Mouse (Mus musculus) heart, adult 18-20 months (tissue): ENCODE results near the gene Etv6. TPM values are rescaled to one million over a fixed set of nuclear protein-coding genes. Genes with fewer than 3 reads are reported as not detected.

Source experiments
- DNase-seq, 2 experiments: peaks; one replicate each; pipeline ENCODE4 v3.0.0; 2021 to 2022; ENCODE audit warnings: mixed read lengths in 1 of 2
- total RNA-seq, 2 experiments: library from RNA; stranded (reverse); gene quantifications; 2 replicates each; pipeline ENCODE4 v1.2.3; 2021

The Etv6 gene
- total RNA-seq, 2 experiments from 2014 or later = 11.3 to 12.1 TPM

DNA sequence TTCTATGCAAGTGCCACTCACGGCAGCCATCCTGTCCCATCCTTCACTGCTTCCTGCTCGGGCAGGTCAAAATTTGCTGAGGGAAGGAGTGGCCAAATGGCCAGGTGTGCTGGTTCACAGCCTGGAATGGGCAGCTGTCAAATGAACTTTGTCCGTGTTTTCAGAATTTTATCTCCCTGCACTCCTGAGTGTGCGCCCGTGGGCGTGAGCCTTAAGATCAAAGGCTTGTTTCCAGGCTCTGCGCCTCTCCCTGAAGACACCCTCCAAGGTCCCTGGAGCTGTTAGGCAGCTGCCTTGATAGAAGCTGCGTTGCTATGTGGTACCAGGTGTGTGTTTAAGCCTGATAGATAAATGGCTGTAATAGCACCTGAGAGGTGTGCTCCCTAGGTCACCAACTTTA lies 76.1 kb downstream of the Etv6 start:
- DNase-seq = no peak

DNA sequence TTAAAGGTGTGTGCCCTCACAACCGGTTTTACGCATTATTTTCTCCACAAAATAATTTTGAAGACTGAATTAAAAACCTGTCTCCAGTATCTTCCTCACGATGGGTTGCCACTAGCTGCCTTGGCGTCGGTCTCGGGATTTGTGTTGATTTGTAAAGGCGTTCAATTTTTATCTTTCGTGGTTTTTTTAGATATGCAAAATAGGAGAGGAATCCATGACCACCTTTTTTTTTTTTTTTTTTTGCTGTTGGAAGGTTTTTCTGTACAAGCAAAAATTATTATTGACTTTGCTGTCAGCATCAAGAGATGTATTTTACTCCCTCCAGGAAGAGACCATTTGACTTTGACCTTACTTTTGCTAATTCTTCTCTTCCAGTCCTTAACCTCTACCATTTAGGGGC lies 77.3 kb downstream of the Etv6 start:
- no peak for DNase-seq

DNA sequence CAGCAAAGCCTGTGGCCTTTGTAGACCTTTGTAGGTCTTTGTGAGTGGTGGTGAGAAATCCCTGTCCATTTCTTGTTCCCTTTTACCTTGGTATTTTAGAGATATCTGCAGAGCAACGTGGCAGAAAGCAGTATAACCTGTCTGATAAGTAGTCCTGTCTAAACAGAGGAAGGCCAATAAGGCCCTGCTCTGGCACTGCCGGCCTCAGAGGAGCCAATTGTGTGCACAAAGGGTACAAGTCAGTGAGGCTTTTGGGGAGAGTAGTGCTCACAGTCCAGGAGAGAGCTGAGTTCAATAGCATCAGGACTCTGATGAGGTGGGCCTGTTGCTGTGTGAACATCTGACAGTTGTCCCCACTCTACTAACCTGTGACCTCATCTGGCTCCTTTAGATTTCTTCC lies 77.7 kb downstream of the Etv6 start:
- DNase-seq = no peak

DNA sequence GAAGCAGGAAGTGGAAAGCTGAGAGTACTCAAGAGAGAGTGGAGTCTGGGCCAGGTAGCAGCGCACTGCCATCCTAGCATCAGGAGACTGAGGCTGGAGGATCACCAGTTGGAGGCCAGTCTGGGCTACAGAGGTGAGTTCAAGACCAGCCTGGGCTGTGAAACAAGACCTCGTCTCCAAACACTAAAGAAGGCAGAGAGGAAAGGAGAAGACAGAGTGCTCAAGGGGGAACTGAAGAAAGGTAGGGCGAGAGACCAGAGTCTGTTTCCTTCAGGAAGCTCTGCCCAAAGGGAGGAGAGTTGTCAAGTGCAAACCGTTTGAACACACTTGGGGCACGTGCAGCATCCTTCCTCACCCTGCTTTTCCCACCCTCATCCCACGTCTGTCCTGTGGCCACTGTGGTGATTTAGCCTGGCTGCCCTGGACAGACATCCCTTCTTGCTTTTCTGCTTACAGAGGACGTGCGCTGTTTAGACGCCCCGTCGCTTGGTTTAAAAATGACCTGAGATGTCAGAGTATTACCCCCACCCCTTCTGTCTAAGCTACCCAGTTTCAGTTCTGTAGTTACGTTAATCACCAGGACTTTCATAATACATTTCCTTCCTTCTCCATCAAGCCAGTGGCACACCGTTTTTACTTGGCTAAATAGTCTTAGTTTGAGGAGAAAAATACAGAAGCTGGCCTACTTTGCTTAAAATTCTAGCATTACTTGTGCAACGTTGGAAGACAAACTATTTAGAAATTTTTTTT lies 79.9 kb downstream of the Etv6 start:
- DNase-seq = no peak

DNA sequence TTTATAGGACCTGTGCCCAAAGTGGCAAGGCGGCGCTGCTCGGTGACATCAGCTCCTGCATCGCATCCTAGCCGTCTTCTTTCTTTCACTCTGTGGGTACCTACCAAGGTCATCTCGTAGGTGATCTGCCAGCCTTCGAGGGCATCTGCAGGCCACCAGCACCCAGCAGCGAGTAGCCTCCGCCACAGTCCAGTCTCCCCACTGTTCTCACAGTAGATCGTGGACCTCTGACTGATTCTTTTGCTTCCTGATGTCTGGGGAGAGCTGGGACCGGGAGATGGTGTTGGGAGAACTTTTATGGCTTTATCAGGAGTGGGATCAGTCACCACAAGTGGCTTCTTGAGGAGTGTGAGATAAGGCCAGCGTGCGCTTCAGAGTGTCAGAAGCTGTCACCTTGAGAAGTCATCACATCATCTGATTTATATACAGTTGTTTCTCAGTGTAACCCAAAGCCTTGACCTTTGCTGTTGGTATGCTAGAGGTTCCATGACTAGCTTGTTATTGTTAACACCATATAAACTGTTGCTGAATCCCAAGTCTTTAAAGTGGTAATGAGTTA lies 82.0 kb downstream of the Etv6 start:
- DNase-seq = no peak

DNA sequence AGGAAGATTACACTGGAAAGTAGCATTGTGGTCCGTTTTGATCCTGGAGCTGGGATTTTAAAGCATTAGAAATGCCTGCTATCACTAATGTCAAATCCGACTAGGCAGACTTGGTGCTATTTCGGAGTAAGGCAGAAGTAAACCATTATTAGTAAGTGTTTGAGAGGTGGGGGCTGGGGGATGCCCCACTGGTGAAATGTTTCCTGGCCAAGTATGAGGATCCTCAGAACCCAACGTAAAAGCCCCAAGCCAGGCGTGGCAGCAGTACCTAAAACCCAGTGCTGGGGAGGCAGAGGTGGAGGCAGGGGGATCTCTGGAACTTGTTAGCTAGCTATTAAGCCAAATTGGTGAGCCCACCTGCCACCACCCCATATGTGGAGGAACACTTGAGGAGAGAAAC lies 83.0 kb downstream of the Etv6 start:
- no peak for DNase-seq

DNA sequence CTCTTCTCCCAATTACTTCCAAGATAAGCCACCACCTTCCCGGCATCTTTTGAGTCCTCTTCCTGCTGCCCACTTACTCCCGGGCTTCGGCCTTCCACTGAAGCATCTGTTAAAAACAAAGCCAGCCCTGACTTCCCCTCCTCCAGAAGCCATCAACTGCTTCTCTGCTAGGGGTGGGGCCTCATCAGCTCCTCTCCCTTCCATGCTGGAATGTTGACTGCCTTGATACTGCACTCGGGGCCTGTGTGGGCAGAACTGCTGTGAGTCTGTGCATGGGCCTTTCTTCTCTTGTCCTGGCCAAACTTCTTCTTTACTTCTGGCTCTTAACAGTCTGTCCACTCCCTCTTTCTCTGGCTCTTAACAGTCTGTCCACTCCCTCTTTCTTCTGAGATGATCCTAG lies 83.6 kb downstream of the Etv6 start:
- peak; percentile 33 to 37 for DNase-seq

DNA sequence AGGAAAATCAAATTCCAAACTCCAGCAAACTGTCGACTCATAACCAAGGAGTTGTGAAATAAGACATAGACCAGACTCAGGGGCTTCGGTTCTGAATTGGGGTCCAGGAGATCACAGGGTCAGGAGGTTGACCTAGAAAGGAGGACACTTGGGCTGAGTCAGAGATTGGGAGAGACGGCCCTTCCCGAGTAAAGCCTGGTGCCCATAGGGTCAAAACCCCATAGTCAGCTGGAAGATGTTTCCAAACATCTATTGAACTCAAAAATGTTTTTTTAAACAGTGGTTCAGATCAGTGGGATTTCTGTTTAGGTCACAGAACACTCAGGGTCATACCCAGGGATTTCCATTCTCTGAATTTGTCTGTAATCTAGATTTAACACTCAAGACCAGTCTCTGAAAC lies 84.7 kb downstream of the Etv6 start:
- DNase-seq = no peak

DNA sequence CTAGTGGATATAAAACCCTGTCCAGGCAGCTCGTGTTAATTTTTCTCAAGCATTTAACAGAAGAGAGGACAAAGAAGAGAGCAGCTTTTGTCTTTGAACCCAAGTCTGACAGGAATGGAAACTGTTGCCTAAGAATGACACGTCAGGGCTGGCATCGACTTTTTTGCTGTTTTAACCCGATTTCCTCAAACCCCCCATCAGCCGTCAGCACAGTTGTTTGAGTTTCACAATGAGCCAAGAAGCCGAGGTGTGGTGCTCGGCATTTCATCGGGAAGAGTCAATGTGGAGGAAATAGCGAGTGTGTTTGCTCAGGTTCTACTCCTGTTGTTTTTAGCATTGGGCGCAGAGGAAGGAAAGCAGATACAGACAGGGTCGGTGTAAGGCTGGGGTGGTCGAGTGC lies 85.2 kb downstream of the Etv6 start:
- DNase-seq = peak; percentile 70 to 72

DNA sequence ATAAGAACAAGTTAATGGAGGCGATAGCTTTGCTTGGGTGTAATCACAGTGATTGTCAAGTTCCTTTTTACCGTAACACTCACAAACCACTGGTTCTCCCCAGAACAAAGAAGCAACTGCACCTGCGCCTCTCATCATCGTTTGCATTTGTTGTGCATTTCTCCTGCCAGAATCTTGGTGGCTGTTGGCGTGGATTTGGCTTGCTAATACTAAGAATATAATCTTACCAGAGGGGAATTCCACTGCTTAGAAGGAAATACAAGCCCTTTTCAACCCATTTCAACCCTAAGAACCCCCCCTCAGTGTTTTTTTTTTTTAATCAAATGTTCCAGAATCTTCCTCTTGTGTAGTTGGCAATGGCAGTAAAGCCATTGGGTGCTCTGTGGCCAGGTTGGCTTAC lies 87.4 kb downstream of the Etv6 start:
- no peak for DNase-seq

DNA sequence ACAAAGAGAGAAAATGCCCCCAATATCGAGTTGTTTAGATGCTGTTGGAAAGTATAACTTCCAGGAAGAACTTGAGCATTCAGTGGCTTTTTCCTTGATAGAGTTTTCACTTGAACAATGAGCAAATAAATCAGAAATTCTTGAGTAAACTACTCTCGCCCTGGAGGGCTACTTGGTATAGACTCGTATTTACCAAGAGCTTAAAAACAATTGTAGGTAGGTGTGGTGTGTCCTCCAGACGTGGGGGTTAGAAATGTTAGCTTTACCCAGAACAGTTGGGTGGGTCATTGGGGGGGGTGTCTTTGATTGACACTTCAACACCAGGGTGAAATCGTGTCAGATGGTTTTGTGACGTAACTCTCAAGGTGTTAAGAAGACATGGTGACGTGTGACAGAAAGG lies 88.0 kb downstream of the Etv6 start:
- DNase-seq = no peak

DNA sequence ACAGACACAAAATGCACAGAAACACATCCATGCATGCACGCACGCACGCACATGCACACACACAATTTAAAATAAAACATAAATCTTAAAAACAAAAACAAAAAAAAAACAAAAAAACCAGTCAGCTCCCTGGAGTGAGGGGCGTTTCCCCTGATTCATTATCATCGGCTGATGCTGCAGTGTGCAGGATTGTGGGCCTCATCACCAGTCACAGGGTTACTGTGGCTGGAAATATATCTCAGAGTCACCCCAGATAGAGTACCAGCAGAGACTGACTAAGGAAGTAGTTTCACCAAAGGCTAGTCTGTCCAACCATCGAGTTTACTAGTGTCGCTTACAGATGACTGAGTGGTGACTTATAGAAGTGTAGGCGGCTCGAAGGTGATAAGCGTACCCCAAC lies 88.8 kb downstream of the Etv6 start:
- no peak for DNase-seq

DNA sequence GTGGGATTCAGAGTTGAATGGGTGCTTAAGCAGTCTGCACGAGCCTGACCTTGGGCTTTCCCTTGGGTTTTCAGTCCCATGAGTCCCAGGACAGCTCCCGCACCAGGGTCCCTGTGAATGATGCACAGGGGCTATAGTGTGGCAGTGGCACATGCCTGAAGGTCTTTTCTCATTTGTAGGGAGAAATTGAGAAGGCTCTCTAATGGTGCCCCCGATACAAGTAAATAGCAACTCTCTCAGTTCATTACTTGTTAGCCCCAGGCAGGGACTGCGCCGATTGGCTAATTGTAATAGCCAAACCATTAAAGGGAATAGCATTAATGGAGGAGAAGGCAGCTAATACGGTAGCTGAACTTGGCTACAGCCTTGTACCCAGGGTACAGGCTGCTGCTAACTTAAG lies 92.5 kb downstream of the Etv6 start:
- no peak for DNase-seq

DNA sequence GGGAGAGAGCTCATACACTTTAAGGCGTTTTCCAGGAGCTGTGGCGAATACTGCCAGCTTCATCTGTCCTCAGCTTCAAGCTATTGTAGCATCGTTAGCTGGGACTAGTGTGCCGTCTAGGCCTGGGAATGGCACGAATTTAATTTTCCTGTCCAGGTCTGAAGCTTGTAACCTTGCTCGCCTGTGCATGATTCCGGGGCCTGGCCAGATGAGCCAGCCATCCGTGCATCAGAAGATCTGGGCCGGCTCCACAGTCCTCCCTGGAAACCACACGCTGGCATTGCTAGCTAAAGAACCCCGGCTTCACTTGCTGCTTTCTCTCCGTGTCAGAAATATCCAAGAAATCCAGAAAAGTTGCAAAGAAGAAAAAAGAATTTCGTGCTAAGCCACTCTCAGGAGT lies 93.1 kb downstream of the Etv6 start:
- DNase-seq = no peak

DNA sequence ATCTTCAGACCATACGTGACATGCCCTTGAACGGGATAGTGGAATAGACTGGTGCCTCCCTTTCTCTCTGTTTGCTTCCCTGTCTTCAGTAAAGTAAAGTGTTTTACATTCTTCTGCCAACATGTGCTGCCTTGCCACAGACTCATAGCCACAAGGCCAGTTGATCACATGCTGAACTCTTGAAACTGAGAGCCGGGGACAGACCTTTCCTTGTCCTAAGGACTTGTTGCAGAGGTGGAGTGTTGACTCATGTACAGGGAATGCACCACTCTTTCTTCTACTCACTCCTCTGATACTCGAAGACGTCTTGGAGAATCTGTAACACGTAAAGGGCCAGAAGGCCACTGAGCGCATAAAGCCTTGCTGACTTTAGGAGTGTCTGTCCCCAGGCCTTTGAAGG lies 94.3 kb downstream of the Etv6 start:
- no peak for DNase-seq

DNA sequence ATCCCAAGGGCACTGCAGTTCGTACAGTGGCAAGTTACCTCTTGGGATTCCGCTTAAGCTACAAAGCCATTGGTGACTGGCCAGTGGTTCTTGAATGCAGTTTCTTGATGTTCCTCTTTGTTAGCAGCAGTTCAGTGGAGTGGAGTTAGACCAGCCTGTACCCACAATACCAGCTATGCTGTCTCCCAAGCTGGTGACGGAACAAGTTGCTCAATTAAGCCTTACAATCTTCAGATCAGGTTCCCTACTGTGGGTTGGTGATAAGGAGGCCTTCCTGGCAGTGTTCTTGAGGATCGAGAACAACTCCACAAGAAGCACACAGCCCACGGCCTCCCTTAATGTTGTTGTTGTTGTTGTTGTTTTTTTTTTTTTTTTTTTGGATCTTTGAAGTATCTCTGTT lies 95.3 kb downstream of the Etv6 start:
- DNase-seq = no peak

DNA sequence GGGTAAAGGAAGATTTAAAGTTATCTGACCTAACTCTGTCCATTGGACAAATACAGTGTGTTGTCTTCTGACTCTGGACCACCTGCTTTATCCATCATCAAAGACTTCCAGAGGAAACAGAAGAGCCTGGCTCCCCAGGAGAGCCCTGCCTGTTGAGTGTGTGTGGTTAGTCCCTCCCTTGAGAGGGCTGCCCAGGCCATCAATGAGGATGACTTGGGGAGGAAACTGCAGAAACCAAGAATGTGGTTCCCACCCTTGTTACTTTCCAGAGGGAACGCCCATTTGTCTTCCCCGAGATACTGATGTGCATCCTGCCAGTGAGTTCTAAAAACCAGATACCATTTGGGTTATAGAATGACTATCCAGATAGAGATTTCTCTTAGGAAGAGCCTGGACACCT lies 96.1 kb downstream of the Etv6 start:
- DNase-seq = peak in 1 of 2 experiments; percentile 51

DNA sequence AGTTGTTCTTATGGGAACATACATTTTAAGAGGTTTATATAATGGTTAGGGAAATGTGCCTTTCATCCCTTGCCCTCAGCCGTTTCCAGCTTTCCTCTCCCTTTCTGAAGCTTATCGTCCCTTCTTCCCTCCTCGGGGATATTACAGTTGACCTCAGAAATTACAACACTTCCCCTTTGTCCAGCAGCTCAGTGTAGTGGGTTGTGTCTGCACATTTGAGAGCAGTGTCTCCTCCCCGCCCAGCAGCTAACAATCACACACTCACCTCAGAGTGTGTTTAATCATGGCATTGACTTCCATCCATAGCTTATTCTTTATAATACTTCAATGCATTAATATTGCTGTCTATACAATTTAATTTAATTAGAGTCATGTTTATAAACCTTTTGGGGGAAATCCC lies 98.3 kb downstream of the Etv6 start:
- peak in 1 of 2 experiments; percentile 44 for DNase-seq

DNA sequence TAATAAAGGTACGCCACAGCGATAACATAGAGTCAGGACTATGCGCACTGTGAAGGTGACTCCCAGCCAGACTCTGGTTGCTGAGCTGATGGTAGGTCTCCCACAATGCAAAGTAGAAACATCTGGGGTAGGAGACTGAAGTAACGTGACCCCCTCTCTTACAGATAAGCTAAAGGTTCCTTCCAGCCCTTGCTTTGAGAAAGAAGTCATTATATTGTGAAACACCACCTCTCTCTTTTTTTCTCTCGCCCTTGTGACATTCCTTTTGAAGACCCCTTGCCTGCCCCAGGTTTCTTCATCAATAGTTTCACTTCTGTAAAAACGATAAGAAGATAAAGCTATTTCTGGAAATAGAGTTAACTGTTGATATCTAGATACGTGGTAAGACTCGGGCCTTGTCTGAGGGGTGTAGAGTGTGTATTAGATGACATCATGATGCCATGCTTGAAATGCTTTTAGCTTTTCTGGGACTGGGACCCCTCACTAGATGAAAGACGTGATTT lies 99.4 kb downstream of the Etv6 start:
- DNase-seq = no peak

DNA sequence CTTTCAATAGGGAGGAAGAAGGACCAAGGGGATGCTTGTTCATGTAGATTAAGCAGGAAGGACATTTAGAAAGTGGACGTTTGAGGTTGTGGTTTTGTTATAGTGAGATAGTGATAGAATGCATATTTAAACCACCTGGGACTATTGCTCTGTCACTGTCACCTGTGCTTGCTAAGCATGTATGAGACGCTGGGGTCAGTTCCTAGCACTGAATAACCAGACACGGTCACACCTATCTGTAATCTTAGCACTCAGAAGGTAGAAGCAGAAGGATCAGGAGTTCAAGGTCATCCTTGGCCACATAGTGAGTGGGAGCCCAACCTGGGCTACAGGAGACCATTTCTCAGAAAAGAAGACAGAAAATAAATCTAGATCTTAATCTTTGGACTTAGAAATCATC lies 100.8 kb downstream of the Etv6 start:
- no peak for DNase-seq

DNA sequence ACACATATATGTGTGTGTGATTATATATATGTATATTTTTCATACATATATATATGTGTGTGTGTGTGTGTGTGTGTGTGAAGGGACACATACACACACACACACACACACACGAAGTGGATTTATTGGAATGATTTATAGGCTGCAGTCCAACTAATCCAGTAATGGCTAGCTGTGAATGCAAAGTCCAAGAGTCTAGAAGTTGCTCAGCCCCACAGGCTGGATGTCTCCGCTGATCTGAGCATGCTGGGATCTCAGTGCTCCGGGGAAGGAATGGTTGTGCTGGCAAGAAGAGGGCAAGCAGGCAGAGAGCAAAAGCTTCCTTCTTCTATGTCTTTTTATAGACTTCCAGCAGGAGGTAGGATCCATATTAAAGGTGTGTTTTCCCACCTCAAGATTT lies 103.9 kb downstream of the Etv6 start:
- no peak for DNase-seq

DNA sequence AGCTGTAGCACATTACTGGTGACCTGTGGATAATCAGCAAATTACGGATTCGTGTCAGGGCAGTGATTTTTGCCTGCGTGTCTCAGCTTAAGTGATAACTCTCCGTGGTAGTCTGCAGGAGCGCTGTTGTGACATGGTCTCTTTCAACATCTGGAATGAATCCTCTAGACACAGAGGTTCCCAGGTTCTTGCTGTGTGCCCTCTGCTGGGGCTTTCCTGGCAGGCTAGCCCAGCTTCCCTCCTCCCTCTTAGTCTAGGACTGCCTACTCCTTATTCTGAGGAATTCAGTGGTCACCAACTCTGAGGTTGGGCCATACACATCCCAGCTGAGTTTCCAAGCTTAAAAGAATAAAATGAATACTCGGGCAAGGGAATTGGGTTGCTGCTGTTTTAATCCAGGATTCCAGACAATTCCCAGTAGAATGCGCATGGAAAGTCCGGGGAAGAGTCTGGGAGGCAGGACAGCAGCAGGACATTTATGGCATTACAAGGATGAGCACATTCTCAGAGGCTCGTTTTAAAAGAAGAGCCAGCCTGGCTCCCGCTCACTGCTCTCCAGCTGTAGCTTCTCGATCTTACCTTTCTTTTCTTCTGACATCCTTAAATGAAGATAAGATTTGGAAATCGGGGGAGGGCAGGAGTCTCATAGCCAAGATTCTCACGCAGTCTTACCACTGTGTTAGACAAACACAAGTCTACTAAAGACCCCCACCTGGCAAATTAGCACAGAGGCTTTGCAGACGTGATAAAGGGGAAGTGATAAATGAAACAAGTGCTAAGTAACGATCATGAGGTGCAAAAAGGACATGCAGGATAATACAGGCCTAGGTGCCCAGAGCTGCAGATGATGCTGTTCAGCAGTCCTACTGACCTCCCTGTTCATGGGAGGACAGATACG lies 105.5 kb downstream of the Etv6 start:
- peak in 1 of 2 experiments; percentile 42 for DNase-seq

DNA sequence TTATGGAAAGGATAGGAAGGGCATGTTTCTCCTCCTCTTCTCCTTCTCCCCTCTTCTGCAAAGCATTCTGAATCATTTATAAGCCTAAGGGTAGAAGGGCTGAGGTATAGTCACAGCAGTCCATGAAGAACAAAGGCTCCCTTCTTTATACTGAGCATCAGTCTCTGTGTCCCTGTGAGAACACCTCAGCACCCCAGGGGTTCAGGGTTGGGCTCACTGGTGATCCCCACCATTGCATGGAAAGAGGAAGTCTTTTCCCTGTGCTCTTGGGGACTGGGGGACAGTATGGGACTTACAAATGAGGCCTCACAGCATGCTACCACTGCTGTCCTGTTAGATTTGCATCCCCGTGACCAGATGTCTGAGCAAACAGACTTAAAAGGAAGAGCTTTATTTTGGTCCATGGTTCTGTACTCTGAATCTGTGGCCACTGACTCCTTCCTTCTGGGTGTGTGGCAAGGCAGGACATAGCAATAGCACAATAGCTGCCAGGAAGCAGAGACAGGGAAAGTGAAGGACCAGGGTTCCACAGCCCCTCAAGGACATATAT lies 106.2 kb downstream of the Etv6 start:
- DNase-seq = no peak
